Mouse (Mus musculus) NIH3T3 (cell line): ENCODE measurements around the gene Hsf4.
"Not testable (repeated sequence)": the region's sequence is repeated elsewhere in the genome, so short reads cannot be mapped to it uniquely, and the experiment has no call there.

Source experiments
- DNase-seq: peaks from one replicate; pipeline ENCODE4 v3.0.0-alpha.2; 2012; ENCODE audit warnings: low read depth

The Hsf4 gene

GRCm38 (mm10) chr8:105269461-105269947 lies at the start of gene Hsf4:
Gene Hsf4 (plus strand): TSS chr8:105269801.
- DNase-seq: peak; percentile 80

- DNase-seq: no peak
Measured at GRCm38 (mm10) chr8:105223850-105224249, 45.8 kb upstream of the Hsf4 start.

- DNase-seq: peak; percentile 98
Measured at GRCm38 (mm10) chr8:105224413-105225271, 45.0 kb upstream of the Hsf4 start, which contains the start of gene D230025D16Rik. Gene D230025D16Rik (plus strand): TSS chr8:105225145.

DNA sequence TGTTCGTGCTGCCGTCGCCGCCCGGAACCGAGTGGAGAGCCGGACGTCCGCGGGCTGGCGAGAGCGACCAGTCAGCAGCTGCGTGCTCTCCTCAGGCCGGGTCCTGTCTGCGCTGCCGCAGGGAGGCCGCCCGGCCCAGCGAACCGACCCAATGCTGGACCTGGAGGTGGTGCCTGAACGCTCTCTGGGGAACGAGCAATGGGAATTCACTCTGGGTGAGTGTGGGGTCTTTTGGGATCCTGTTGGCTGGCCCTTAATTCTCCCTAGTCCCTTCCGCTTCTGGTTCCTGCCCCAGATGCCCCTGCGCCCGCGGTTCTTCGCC lies 44.4 kb upstream of the Hsf4 start:
- no peak for DNase-seq

GRCm38 (mm10) chr8:105225917-105226316 lies 43.7 kb upstream of the Hsf4 start:
- peak; percentile 57 for DNase-seq

DNA sequence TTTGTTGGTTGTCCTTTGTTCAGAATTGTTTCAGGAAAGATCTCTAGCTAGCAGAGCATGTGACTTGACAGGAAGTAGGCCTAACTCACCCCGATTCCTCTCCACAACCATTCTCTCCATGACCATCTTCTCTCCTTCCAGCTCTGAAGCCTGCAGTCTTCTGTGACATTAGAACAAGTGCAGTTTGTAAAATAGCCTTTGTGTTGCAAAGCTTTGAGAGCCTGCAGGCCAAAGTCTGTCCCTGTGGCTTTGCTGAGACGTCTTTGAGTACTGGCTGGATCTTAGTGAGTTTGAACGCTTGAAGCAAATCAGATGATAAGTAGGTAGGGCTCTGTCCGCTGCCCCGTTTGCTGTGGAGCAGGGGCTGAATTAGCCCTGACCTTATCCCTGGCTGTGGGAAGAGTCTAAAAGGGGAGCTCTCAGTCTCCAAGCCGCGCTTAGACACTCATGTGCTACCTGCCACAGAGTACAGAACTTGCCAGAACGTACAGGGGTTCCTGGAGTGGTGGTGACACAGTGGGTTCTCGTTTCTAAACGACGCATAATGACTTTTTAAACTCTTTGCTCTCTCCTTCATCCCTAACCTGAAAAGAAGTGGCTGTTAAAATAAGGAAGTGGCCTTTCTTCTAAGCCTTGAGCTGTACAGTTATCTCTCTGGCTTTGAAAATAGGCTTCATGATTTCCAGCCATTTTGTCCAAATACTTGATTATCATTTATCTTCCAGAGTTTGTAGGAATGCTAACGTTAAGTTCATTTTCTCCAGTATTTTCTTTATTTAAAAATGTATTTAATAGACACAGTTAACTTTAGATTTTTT lies 37.9 kb upstream of the Hsf4 start:
- DNase-seq: no peak

GRCm38 (mm10) chr8:105232321-105232693 lies 37.3 kb upstream of the Hsf4 start:
- DNase-seq: not testable (repeated sequence)

- no peak for DNase-seq
Measured at GRCm38 (mm10) chr8:105233126-105233935, 36.3 kb upstream of the Hsf4 start.

DNA sequence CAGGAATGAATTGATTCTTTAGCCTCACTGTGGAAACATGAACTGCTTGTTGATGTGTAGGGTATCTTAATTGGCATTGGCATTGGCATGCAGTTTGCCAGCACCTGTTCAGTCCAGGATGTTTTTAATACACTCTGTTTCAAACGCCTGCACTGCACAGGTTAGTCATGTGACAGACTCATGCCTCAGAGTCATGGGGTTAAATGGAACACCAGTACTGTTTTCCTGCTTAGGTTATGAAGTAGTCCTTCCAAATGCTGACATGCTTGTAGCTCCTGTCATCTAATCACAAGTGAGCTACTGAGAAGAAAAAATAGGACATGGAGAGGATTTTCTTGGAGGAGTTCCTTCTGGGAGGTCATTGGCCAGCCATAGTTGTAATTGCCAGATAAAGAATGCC lies 34.4 kb upstream of the Hsf4 start:
- DNase-seq: no peak

DNA sequence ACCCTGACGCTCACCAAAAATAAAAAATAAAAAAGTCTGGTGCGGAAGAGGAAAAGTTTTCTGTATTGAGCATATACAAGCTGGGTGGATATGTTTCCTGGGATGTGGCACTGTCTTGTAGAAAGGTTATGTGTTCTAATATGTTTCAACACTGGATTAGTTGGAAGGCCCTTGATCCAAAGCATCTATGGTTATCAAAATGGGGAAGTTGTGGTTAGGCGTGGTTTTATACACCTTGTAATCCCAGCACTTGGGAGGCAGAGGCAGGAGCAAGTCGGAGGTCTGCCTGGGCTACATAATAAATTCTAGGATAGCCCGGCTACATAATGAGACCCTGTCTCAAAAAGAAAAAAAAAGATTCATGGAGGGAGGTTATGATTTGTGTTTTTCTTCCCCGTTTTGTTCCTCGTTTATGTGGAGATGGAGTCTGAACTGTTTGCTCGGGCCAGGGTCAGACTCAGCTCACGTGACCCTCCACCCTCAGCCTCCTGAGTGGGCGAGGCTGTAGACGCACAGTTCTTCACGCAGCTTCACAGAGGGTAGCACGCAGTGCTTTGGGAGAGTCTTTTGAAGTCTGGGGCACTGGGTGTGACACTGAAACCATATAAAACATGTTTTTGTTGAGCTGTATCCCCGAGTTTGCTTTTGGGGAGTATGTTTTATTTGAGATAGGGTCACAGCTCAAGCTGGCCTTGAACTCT lies 32.0 kb upstream of the Hsf4 start:
- no peak for DNase-seq

DNA sequence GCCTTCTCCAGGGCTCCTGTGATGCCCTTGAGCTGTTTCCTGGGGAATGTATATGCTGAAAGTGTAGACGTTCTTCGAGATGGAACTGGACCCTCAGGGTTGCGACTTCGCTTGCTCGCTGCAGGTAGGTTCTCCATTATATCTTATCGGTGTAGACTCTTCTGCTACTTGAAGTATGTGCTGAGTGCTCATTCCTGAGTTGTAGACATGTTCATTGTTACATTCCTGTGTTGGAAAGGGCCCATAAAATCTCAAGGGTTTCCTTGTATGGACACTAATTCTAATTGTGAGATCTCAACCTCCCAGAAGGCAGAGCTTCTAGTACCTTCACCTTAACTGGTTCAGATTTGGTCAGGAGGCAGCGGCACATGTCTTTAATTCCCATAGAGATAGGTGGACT lies 28.6 kb upstream of the Hsf4 start:
- DNase-seq: no peak

GRCm38 (mm10) chr8:105251954-105252353 lies 17.6 kb upstream of the Hsf4 start:
- DNase-seq: no peak

GRCm38 (mm10) chr8:105252680-105253537 lies 16.7 kb upstream of the Hsf4 start:
- no peak for DNase-seq

GRCm38 (mm10) chr8:105253766-105254151 lies 15.8 kb upstream of the Hsf4 start:
- no peak for DNase-seq

DNA sequence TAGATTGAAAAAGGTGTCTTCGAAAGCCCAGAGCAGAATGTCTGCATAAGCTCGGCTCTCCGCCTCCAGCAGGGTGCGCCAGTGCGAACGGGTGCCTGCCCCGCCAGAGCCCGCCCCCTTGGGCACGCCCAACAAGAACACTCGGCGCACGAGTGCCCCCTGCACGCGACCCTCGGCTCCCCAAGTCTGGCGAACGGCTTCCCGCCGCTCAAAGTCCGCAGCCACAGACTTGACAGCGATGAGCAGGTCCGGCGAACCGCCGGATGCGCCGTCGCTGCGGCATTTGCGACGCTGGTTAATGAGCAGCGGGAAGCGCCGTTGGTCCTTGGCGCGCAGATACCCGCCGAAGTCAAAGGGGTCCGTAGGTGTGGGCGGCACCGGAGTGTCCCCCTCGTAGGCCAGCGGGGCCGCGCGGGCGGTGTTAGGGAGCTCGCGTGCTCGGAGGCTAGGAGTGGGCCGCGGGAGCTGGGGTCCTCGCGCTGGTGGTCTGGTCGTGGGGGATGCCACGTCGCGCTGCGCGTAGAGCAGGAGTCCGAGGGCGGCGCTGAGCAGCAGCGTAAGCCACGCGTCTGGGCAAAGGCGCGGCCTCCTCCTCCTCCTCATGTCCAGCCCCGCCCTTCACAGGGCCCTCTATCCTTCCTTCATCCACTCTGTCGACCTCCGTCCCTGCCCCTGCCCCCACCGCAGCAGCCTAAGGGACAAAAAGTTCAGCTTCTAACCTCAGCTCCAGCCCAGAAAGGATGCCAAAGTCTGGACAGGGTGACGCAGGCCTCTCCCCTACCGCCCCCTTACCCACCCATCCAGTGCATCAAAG lies 15.2 kb upstream of the Hsf4 start:
- peak; percentile 96 for DNase-seq

GRCm38 (mm10) chr8:105254966-105255350 lies 14.6 kb upstream of the Hsf4 start, which contains the start of gene B3gnt9:
Gene B3gnt9 (minus strand): TSS chr8:105255153.
- peak; percentile 89 for DNase-seq

DNA sequence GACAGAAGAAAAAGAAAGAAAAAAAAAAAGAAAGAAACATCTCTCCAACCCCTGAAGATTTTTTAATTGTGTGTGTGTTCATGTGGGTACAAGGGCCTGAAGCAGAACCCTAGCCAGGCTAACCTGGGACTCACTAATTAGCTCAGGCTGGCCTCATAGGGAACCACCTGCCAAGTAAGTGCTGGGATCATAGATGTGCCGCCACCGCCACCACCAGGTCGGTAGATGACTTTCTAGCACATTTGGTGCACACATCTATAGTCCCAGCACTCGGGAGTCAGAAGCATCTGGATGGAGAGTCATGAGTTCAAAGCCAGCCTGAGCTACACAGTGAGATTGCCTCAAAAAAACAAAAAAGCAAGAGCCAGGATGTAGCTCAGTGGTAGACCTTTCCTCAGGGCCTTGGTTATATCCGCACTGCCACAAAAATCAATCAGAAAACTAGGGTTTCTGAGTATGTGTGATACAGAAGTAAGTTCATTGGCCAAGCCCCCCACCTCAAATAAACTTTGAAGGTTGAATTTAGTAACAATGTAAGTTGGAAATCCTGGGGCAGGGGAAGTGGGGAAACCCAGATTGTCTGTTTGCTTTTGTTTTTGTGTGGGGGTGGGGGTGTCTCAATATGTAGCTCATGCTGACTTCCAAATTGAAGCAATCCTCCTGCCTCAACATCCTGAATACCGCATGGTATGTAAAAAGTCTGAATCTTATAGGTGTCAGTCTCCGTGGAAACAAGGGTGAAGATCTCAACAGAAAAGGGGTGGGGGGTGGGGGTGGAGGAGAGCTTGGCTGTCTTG lies 12.1 kb upstream of the Hsf4 start:
- no peak for DNase-seq

GRCm38 (mm10) chr8:105258911-105259720 lies 10.5 kb upstream of the Hsf4 start:
- DNase-seq: no peak
